Mouse (Mus musculus) limb, embryonic 10.5 days (tissue): ENCODE results near the gene Esp8. TPM values are rescaled to one million over a fixed set of nuclear protein-coding genes. Genes with fewer than 3 reads are reported as not detected.
"Not testable (repeated sequence)": the region's sequence is repeated elsewhere in the genome, so short reads cannot be mapped to it uniquely, and the experiment has no call there.

ENCODE experiments used
- DNase-seq: peaks from one replicate; pipeline ENCODE4 v3.0.0-alpha.2; 2017; ENCODE audit warnings: low spot score
- H3K27ac ChIP-seq: fragments of 300-500 bp; sonication (generic); 2 replicates; pipeline ENCODE4 v1.5.1; 2016; ENCODE audit warnings: mild to moderate bottlenecking
- H3K27me3 ChIP-seq: fragments of 300-500 bp; sonication (generic); 2 replicates; pipeline ENCODE4 v1.6.1; 2016; ENCODE audit warnings: low read depth, mild to moderate bottlenecking; ENCODE audit not compliant: poor library complexity, severe bottlenecking
- H3K36me3 ChIP-seq: fragments of 300-500 bp; sonication (generic); 2 replicates; pipeline ENCODE4 v1.6.1; 2016; ENCODE audit warnings: mild to moderate bottlenecking, moderate library complexity
- H3K4me1 ChIP-seq: fragments of 300-500 bp; sonication (generic); 2 replicates; pipeline ENCODE4 v1.6.1; 2016
- H3K4me3 ChIP-seq: fragments of 300-500 bp; sonication (generic); 2 replicates; pipeline ENCODE4 v1.5.1; 2016; ENCODE audit warnings: mild to moderate bottlenecking, moderate library complexity
- H3K9me3 ChIP-seq: fragments of 300-500 bp; sonication (generic); replicated peaks from 2 replicates; pipeline ENCODE4 v1.6.1; 2016; ENCODE audit warnings: mild to moderate bottlenecking
- WGBS: fragments of 180-500 bp; shearing (Covaris S2); methylation state at CpG from one replicate; pipeline ENCODE4 v1.1.7; 2016; 5-methylcytosine and 5-hydroxymethylcytosine counted together
- polyA plus RNA-seq: library from polyadenylated mRNA; unstranded; fragments of >200 nt; fragmentation: Nextera tagmentation; extraction: Ambion mirVana; gene quantifications from 2 replicates; pipeline ENCODE4 v1.2.1, GENCODE M21; 2016

Gene Esp8
- not detected in 2 replicates for polyA plus RNA-seq

DNA sequence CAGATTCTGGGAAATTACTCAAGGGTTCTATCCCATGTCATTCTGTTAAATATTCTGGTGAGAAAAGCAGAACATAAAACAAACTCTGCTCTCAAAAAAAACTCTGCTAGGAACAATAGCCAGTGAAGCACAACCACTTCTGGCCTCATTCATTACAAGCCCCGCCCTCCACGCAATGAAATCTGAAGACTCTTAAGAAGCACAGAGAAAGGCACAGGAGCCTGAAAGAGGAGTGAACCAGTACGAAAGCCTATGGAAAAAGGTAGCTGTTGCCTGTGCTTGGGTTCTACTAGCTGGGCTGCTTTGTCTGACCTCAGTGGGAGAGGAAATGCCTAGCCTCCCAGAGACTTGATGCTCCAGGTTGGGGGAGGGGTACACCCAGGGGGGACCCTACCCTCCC, at the start of gene Esp8:
Gene Esp8, plus strand, starts transcription at position 205 of the 400 bp plus-strand sequence.
- no peak for DNase-seq
- H3K27me3 ChIP-seq: no peaks in the 10 kb centered on the region
- no peaks in the 10 kb centered on the region for H3K9me3 ChIP-seq
- no peak within 1 kb of the TSS for H3K27ac ChIP-seq
- no peak within 1 kb of the TSS for H3K4me3 ChIP-seq
- WGBS: 66% methylated on average over 3 of the region's 3 CpGs
- no peaks in the 10 kb centered on the region for H3K4me1 ChIP-seq
- H3K36me3 ChIP-seq: no peaks in the 10 kb centered on the region

DNA sequence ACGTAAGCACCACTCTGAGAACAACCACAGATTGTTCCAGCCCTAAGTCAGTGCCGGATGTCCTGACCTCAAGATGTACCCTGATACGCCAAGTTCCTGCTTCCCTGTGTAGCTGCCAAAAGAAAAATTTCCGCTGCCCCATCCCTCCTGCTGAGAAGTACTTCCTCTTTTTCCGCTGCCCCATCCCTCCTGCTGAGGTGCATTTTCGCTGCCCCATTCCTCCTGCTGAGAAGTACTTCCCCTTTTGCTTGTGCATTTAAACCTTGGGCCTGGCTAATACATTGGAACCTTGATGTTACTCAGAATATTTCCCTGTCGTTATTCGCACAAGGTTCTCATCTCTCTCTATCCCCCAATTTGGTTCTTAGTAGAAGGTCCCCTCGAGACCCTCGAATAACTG, 36.3 kb upstream of the Esp8 start:
- not testable (repeated sequence) for H3K4me3 ChIP-seq, H3K36me3 ChIP-seq, H3K27ac ChIP-seq, H3K9me3 ChIP-seq, DNase-seq, H3K4me1 ChIP-seq, H3K27me3 ChIP-seq
- WGBS: 85% methylated on average over 10 of the region's 10 CpGs

DNA sequence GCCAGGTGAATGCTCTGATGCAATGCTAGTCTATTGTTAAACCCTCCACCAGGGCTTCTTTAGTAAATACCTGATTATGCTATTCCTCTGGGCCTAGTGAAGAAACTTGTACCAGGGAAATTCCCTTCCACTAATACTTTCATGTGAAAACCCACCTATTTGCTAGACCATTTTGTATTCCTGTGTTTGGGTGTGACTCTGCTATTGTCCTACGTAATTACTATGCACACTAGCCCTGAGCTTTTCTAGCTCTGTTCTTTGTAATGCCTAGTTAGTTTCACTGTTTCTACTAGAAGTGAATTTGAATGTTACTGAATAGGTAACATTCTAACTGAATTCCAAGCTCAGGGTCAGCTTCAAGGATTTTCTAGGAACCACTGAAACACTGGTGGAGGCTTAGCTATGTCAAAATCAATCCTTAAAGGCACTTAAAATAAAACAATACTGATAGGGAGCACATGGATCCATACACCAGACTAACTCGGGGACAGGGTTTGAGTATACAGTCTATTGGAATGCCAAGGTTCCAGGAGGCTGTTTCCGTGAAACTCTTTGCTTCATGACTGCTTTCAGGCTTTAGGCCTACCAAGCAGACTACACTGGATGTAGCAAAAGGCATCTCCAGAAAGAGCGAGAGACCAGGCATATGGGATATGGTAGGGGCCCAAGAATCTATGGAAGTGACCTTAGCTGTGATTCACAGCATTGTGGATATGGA, 24.2 kb upstream of the Esp8 start:
- H3K27me3 ChIP-seq, DNase-seq, H3K9me3 ChIP-seq, H3K36me3 ChIP-seq, H3K4me1 ChIP-seq, H3K27ac ChIP-seq, H3K4me3 ChIP-seq: not testable (repeated sequence)
- 89% methylated on average over 4 of the region's 4 CpGs for WGBS

DNA sequence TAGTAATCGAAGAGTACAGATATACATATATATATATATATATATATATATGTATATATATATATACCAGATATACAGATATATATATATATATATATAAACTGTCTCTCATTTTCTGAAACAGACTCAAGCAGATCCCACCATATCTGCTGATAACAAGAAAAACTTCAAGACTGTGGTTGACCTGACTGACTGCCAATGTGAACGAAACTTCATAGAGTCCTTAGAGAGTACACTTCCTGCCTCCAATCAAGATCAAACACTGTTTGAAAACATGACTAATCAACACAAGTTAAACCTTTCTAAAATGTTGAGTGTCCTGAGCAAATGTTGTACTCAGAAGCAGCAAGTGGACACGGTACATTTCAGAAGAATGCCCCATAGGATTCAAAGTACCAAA, 10.0 kb downstream of the Esp8 start:
- no peaks in the 10 kb centered on the region for H3K4me1 ChIP-seq
- no peaks in the 10 kb centered on the region for H3K36me3 ChIP-seq
- H3K27me3 ChIP-seq: no peaks in the 10 kb centered on the region
- no peaks in the 10 kb centered on the region for H3K9me3 ChIP-seq
- no peak overlapping the region for H3K4me3 ChIP-seq
- DNase-seq: no peak
- 90% methylated on average over 3 of the region's 3 CpGs for WGBS
- H3K27ac ChIP-seq: no peak overlapping the region

DNA sequence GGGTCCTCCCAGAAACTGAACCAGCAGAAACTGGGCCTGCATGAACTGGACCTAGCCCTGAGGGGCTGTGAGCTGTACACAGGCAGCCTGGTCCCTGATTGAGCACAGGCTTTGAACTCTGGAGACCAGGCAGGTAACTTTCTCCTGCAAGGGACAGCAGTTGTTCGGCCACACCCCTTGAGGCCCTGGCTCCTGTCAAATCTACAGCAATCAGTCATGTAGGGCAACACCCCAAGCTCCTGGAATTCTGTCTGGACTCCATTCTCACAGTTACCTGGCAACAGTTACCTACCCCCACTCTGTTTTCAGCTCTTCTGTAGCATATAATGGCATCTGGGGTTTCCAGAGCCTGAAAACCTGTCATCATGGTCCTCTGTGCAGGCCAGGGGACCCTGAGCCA, 11.3 kb downstream of the Esp8 start:
- no peak for DNase-seq
- Histone ChIP-seq H3K27ac (no peak overlapping the region), H3K9me3 (no peaks in the 10 kb centered on the region), H3K27me3 (no peaks in the 10 kb centered on the region), H3K4me1 (no peaks in the 10 kb centered on the region), H3K4me3 (no peak overlapping the region), H3K36me3 (no peaks in the 10 kb centered on the region)
- 88% methylated on average over 1 of the region's 1 CpGs for WGBS

DNA sequence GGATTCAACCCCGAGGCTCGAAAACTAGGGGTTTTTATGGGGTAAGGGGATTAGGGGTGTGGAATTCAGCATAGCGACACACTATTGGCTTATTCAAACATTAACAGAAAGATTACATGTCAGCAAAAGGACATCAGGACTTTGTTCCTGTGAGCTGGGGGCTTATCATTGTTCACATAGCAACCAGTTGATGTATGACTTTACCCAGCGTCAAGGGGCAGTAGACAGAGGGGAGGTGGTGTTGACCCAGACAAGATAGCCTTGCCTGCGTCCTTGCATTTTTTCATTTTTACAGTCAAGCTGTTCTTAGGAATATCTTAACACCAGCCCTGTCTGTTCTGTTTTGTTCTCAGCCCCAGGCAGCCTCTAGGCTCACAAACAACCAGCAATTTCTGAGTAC, 27.2 kb downstream of the Esp8 start:
- H3K27ac ChIP-seq, H3K4me3 ChIP-seq, H3K27me3 ChIP-seq, H3K4me1 ChIP-seq, H3K9me3 ChIP-seq, H3K36me3 ChIP-seq, DNase-seq: not testable (repeated sequence)
- 70% methylated on average over 5 of the region's 5 CpGs for WGBS

DNA sequence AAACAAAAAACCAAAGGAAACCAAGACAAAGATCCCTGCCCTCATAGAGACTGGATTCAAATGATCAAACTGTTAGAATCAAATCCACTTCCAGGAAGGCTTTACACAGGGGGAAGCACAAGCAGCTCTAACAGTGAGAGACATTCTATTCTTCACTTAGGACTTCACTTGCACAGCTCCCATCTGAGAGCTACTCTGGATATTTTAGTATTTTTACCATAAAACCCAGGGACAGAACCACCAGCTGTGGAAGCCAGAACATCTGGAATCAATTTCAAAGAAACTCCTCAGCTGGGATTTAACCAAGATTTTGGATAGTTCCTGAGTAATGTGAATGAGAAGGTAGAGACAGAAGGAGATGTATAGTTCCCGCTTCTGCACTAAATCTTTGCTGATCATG, 33.6 kb downstream of the Esp8 start:
- no peak overlapping the region for H3K27ac ChIP-seq
- 66% methylated on average over 1 of the region's 1 CpGs for WGBS
- no peak for DNase-seq
- no peaks in the 10 kb centered on the region for H3K27me3 ChIP-seq
- peaks cover 9% of the 10 kb centered on the region; the same call in 1 of the 2 replicates for H3K4me1 ChIP-seq
- H3K4me3 ChIP-seq: no peak overlapping the region
- H3K36me3 ChIP-seq: no peaks in the 10 kb centered on the region
- no peaks in the 10 kb centered on the region for H3K9me3 ChIP-seq

DNA sequence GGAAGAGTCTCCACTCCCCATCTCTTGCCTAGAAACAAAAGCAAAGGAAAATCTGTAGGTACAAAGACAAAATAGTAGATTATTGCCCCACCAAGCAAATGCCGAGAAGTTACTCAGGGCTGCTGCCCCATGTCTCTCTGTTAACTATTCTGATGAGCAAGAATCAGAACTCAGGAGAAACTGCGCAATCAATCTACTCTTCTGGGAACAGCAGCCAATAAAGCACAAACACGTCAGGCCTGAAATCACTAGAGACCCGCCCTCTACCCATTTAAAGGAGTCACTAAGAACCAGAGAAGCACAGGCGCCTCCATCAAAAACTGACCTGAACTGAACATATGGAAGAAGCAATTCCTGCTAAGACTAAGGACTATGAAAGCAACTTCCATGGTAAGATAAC, 41.4 kb downstream of the Esp8 start, which contains the start of gene Esp6:
Gene Esp6, plus strand, starts transcription at position 301 of the 400 bp plus-strand sequence.
- Histone ChIP-seq H3K27ac (no peak within 1 kb of the TSS), H3K4me3 (no peak within 1 kb of the TSS), H3K9me3 (no peaks in the 10 kb centered on the region), H3K27me3 (no peaks in the 10 kb centered on the region), H3K36me3 (no peaks in the 10 kb centered on the region), H3K4me1 (no peaks in the 10 kb centered on the region)
- no peak for DNase-seq
- 80% methylated on average over 5 of the region's 5 CpGs for WGBS

Other genes with a start within 250 kb of the Esp8 start
- not detected in 2 replicates for gene Crisp1, start 200.8 kb upstream of the Esp8 start, polyA plus RNA-seq
- gene Esp6, start 41.5 kb downstream of the Esp8 start, polyA plus RNA-seq: not detected in 2 replicates
- not detected in 2 replicates for gene Esp4, start 78.6 kb downstream of the Esp8 start, polyA plus RNA-seq
- not detected in 2 replicates for gene Esp3, start 112.1 kb downstream of the Esp8 start, polyA plus RNA-seq
- gene Esp1, start 207.1 kb downstream of the Esp8 start, polyA plus RNA-seq: not detected in 2 replicates